Mouse (Mus musculus): ENCODE results near the gene Pskh1.

DNA sequence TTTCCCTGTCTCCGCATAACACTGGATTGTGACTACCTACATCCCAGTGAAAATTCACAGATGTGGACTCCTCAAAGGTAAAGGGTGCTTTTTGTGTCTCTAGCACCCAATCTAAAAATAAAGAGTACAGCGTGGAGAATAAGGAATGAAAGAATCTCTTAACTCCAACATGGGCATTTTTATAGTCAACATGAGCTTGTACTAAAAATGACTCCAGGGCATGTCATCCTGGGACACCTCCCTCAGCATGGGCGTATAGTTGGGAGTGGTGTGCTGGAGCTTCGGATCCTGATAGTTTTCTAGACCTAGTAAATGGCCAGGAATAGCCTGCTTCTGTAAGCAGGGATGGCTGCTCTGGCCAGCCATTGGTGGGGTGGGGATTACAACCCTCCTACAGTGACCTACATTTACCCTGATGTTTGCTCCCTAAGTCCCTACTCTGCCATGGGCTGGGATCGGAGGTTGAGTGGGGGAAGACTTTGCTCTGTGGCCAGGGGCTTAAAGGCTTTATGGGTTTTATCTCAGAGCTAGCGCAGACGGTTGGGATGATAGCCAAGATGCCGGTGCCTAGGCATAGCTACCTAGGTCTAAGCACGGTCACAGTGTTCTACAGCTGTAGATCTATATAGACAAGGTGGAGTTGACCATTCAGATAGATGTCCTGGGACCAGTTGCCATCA lies 2.3 kb upstream of the Pskh1 start:
- TF ChIP-seq CTCF (IDR thresholded peaks at IDR 0.05; ENCODE audit: extremely low read depth, insufficient read depth, insufficient read length, insufficient replicate concordance) (no peak), POLR2A (IDR thresholded peaks at IDR 0.05; ENCODE audit: low read depth, low read length) (no peak)
